Mouse (Mus musculus) limb, embryonic 14.5 days (tissue): Measurements from ENCODE around the gene Baiap2l2. TPM values are rescaled to one million over a fixed set of nuclear protein-coding genes. Genes with fewer than 3 reads are reported as not detected.

Experiments
- ATAC-seq: fragments of 200-750 bp; cut with Nextera tagmentation; 2 replicates; pipeline ENCODE4 v1.8.0; 2017; ENCODE audit warnings: low read depth, moderate number of reproducible peaks, moderate TSS enrichment; ENCODE audit not compliant: low FRiP score
- DNase-seq: peaks from one replicate; pipeline ENCODE4 v3.0.0-alpha.2; 2015; ENCODE audit warnings: low spot score
- H3K27ac ChIP-seq: fragments of 300-500 bp; sonication (generic); replicated peaks from 2 replicates; pipeline ENCODE4 v1.5.1; 2014; ENCODE audit warnings: low read depth, mild to moderate bottlenecking, low read length, moderate library complexity, mixed read lengths
- H3K27me3 ChIP-seq: fragments of 300-500 bp; sonication (generic); 2 replicates; pipeline ENCODE4 v1.6.1; 2014; ENCODE audit warnings: low read length, mixed read lengths; ENCODE audit not compliant: control insufficient read depth, insufficient read depth
- H3K36me3 ChIP-seq: fragments of 300-500 bp; sonication (generic); 2 replicates; pipeline ENCODE4 v1.6.1; 2014; ENCODE audit warnings: mild to moderate bottlenecking, low read length, moderate library complexity, mixed read lengths; ENCODE audit not compliant: control insufficient read depth, insufficient read depth
- H3K4me1 ChIP-seq: fragments of 300-500 bp; sonication (generic); 2 replicates; pipeline ENCODE4 v1.6.1; 2014; ENCODE audit warnings: antibody characterized with exemption, low read length, mixed read lengths; ENCODE audit not compliant: control insufficient read depth, insufficient read depth
- H3K4me2 ChIP-seq: fragments of 300-500 bp; sonication (generic); replicated peaks from 2 replicates; pipeline ENCODE4 v1.6.1; 2014; ENCODE audit warnings: low read depth, mild to moderate bottlenecking, low read length, moderate library complexity; ENCODE audit not compliant: severe bottlenecking
- H3K4me3 ChIP-seq: fragments of 300-500 bp; sonication (generic); replicated peaks from 2 replicates; pipeline ENCODE4 v1.5.1; 2014; ENCODE audit warnings: low read length
- H3K9ac ChIP-seq: fragments of 300-500 bp; sonication (generic); 2 replicates; pipeline ENCODE4 v1.6.1; 2014; ENCODE audit warnings: mild to moderate bottlenecking, low read depth, low read length, moderate library complexity; ENCODE audit not compliant: severe bottlenecking
- H3K9me3 ChIP-seq: fragments of 300-500 bp; sonication (generic); 2 replicates; pipeline ENCODE4 v1.6.1; 2016; ENCODE audit warnings: low read length; ENCODE audit not compliant: control insufficient read depth
- POLR2A ChIP-seq: fragments of 200-500 bp; IDR thresholded peaks from 2 replicates; pipeline ENCODE4 v1.8.0; 2012; ENCODE audit warnings: inconsistent platforms, mild to moderate bottlenecking, moderate library complexity, borderline replicate concordance; ENCODE audit not compliant: insufficient read depth, insufficient read length; ENCODE audit errors: extremely low read depth
- WGBS: fragments of 180-500 bp; shearing (Covaris S2); extraction: QIAGEN DNeasy Blood & Tissue Kit; methylation state at CpG from one replicate; pipeline ENCODE4 v1.1.7; 2014; 5-methylcytosine and 5-hydroxymethylcytosine counted together
- polyA plus RNA-seq, 2 experiments: library from polyadenylated mRNA; depleted of rRNA in 1 of 2; stranded (reverse) in 1 of 2; unstranded in 1 of 2; fragments of >200 nt; fragmentation: Nextera tagmentation in 1 of 2; extraction: Ambion mirVana in 1 of 2; gene quantifications; 2 replicates each; pipeline versions ENCODE4 v1.2.1 to v1.2.3; 2012 to 2014

The Baiap2l2 gene
- polyA plus RNA-seq, 2 experiments, result 8.5 to 11.7 TPM

DNA sequence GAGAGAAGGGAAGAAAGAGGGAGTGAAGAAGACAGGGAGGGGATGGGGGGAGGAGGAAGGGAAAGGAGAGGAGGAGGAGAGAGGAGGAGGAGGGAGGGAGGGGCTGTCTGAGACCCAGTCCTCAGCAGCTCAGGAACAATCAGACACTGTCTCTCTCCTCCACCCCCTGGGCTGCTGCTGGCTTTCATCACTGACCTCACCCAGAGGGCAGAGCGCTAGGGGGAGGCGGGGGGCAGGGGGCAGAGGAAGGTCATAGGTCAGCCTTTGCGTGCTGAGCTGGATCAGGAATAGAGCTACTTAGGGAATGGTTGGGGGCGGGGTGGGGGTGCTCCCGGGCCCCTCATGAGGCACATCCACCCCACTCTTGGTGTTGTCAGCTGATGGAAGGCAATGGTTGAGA is 61.7 kb downstream of the Baiap2l2 start:
- Histone ChIP-seq H3K4me2 (no peak overlapping the region), H3K27ac (no peak overlapping the region), H3K27me3 (no peaks in the 10 kb centered on the region), H3K9me3 (no peaks in the 10 kb centered on the region), H3K4me1 (no peaks in the 10 kb centered on the region), H3K4me3 (no peak overlapping the region), H3K36me3 (no peaks in the 10 kb centered on the region), H3K9ac (no peak overlapping the region)
- no peak for ATAC-seq
- no peak for TF ChIP-seq POLR2A
- no peak for DNase-seq
- WGBS, result 8% methylated on average over 5 of the region's 5 CpGs

DNA sequence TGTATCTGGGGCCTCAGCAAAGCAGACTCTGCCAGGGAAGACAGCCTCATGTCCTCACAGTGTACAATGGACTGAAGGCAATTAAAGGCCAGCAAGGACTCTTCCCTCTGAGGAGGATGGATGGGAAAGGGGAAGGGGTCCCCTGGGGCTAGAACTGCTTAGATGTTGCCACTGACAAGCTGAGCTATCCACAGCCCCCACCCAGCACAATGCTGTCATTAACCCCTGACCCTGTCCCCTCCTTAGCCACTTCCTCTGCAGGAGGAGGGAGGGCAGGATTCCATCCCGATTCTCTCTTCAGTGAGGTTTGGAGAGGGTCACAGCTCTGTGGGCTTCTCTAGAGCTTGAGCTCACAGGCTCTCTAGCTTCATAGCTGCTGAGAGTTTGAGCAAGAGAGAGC is 65.8 kb downstream of the Baiap2l2 start:
- no peaks in the 10 kb centered on the region for H3K4me1 ChIP-seq
- no peak overlapping the region for H3K9ac ChIP-seq
- ATAC-seq (no peak), DNase-seq (peak; percentile 13)
- no peak overlapping the region for H3K4me2 ChIP-seq
- no peaks in the 10 kb centered on the region for H3K36me3 ChIP-seq
- H3K9me3 ChIP-seq, result no peaks in the 10 kb centered on the region
- WGBS, result 0% methylated on average over 1 of the region's 1 CpGs
- H3K4me3 ChIP-seq, result no peak overlapping the region
- no peaks in the 10 kb centered on the region for H3K27me3 ChIP-seq
- no peak overlapping the region for H3K27ac ChIP-seq
- TF ChIP-seq POLR2A, result no peak

GRCm38 (mm10) chr15:79216191-79216590 is 69.1 kb downstream of the Baiap2l2 start:
- Histone ChIP-seq H3K4me3 (no peak overlapping the region), H3K27ac (no peak overlapping the region), H3K9me3 (no peaks in the 10 kb centered on the region), H3K36me3 (no peaks in the 10 kb centered on the region), H3K27me3 (no peaks in the 10 kb centered on the region), H3K9ac (no peak overlapping the region), H3K4me1 (no peaks in the 10 kb centered on the region), H3K4me2 (no peak overlapping the region)
- no peak for TF ChIP-seq POLR2A
- ATAC-seq (no peak), DNase-seq (no peak)
- 73% methylated on average over 3 of the region's 3 CpGs for WGBS

- no peaks in the 10 kb centered on the region for H3K4me1 ChIP-seq
- 72% methylated on average over 6 of the region's 6 CpGs for WGBS
- no peak overlapping the region for H3K27ac ChIP-seq
Measured at GRCm38 (mm10) chr15:79213591-79213990, 71.7 kb downstream of the Baiap2l2 start.

GRCm38 (mm10) chr15:79212750-79213446 is 72.4 kb downstream of the Baiap2l2 start:
- 83% methylated on average over 26 of the region's 26 CpGs for WGBS
- Histone ChIP-seq H3K27ac (0 out of 2 replicates have a peak overlapping the region, but pooled peaks have one; percentile 33), H3K36me3 (no peaks in the 10 kb centered on the region), H3K27me3 (no peaks in the 10 kb centered on the region), H3K4me2 (no peak overlapping the region), H3K9me3 (no peaks in the 10 kb centered on the region), H3K9ac (no peak overlapping the region), H3K4me3 (no peak overlapping the region), H3K4me1 (no peaks in the 10 kb centered on the region)
- DNase-seq (no peak), ATAC-seq (no peak)
- TF ChIP-seq POLR2A, result no peak

More at GRCm38 (mm10) chr15:79213591-79213990, 71.7 kb downstream of the Baiap2l2 start:
- Histone ChIP-seq H3K4me3 (no peak overlapping the region), H3K27me3 (no peaks in the 10 kb centered on the region), H3K9me3 (no peaks in the 10 kb centered on the region), H3K9ac (no peak overlapping the region), H3K4me2 (no peak overlapping the region), H3K36me3 (no peaks in the 10 kb centered on the region)
- ATAC-seq (no peak), DNase-seq (no peak)
- no peak for TF ChIP-seq POLR2A
